Mouse (Mus musculus) retina, adult 2 months (tissue): ENCODE measurements at regions not wholly inside any gene's neighbourhood (a gene's known extent, or its start where the extent isn't known, plus 50 kb on each side); places are given as distances from the start of the nearest gene placed in this dataset.

ENCODE experiments used
- DNase-seq: peaks from one replicate; pipeline ENCODE4 v3.0.0-alpha.2; 2012; ENCODE audit warnings: low read depth, low spot score

DNA sequence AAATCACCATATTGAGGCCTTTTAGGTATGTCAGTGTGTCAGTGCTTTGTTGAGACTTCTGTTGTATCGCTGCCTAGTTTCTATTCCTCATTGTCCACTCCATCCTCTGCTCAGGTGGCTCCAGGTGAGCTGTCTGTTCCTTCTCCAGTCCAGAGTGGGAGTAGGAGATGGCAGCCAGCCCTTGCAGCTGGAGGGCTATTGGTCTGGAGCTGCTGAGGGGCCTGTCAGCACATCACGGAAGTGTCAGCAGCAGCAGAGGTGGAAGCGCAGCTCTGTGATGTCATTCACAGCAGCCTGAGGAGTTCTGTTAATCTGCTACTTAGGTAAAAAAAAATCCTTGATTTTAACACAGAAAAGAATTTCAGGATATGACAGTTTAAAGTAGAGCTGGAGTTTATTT is 126.0 kb upstream of the Adra1b start:
- no peak for DNase-seq

DNA sequence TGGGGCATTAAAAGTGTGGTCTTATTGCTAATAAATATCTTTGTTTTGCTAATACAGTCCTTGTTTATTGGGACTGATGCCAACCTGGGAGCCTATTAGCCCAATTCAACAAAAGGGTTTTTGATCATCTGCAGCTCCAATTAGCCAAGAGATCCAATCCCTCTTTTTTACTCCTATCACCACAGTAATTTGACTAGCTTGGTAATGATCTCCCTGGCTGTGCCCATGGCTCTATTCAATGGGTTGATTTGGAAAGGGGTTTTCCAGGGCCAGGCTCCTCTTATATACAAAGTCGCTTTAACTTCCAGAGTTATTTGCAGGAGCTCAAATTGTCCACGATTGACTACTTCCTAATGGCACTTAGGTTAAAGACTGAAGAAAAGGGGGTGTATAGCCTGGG is 145.1 kb upstream of the Adra1b start:
- DNase-seq = no peak

DNA sequence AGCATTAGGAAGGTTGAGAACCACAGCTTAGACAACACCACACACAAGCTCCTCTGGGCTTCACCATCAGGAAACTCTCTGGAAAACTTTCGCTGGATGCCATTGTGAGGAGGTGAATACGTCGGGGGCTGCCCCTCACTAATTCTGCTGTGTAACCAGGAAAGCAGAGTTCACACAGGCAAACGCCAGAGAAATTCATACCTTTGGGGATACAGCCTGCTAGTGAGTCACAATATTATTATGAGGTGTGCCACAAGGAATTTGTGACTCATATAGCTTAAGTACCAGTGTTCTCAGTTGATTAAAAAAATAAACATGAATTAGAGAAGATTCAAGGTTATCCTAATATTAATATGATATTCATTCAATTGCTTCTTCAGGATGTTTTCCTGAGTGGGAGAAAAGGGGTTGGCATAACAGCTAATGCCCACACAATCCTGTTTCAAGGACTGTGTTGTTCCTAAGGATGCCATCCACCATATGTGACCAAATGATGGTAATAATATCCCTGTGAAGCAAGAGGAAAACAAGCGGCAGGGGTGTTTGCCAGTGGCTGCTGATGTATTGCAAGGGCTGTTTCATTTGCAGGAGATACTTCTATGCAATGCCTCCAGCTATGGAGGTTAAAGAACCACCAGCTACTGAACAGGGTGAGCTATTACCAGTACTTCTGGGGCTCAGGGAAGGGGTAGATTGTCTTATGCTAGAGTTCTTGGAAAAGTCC is 148.4 kb upstream of the Adra1b start:
- DNase-seq = no peak

DNA sequence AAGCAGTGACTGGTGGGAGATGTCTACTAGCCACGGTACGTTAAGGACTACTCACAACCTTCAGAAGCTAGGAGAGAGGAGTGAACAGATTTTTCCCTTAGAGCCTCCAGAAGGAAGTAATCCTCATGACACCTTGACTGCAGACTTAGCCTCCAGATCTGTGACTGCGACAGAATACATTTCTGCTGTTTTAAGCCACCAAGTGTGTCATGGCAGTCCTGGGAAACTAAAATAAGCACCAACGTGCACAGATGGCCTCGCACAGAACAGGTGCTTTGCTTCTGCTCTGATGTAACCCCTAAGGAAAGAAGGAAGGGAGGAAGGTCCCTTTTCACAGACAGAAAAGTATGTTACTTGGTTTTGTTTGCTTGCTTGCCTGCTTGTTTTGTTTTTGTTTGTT is 151.5 kb upstream of the Adra1b start:
- no peak for DNase-seq

DNA sequence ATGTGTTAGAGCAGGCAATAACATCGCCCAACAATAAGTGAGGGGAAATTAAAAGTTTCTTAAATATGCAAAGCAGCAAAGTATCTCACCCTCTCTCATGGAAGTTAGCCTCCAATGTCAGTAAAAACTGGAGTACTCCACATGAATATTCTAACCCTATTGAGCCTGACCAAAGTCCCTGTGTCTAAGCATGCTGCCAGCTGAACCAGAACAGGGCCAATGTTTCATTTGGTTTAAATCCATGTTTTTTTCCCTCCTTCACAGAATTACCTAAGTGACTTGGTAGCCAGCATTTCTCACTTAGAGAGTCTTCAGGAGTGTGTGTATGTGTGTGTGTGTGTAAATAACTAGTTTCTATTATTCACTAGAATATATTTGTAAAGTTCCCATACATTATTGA is 161.4 kb upstream of the Adra1b start:
- DNase-seq = no peak

DNA sequence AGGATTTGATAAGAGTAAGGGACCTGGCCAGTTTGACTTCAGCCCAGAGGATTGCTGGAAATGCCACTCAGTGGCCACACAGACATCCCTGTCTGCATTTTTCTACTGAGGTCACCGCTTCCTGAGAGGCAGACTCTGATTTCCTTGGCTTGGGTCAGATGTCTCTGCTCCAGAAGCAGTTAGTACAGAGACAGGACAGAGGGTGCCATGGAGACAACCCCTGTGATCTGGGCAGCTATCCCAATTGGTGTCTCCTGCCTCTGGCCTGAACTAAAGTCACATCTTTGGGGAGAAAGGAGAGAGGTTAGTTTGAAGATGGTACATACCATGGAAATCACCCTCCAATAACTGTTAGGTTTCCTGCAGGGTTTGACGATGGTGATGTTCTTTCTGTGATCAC is 165.2 kb upstream of the Adra1b start:
- DNase-seq = no peak

DNA sequence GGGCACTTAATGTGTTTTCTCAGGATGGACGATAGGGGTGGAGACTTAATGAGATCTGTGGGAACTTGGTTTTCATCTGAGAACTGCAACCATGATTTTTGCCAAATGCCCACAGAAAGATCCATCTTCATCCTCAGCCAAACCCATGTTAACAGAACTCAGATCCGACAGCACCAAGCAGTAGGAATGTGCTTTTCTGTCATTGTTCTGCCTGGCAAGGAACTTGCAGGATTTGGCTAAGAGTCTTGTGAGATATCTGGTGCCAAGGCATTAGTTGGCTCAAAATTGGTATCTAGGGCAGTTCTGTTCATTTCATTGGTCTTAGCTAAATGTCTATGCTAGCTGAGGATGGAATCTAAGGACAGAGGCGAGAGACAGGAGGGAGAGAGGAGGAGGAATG is 182.7 kb upstream of the Adra1b start:
- DNase-seq = no peak

DNA sequence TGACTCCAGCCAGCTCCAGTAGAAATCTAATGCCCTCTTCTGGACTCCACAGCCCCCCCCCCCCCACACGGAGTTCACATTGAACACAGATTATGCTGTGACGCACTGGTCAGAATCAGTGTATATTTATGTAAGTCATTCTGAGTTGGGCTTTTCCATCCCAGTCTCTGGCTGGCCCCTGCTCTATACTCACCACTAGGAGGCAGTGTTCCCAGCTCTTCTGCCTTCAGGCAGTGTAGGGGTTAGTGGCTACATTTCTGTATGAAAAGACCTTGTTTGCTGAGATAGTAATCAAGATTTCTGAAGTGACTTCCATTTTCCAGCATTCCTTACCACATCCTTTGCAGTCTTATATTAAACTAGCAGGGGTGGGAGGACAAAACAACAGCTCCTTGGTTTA is 185.9 kb upstream of the Adra1b start:
- DNase-seq = no peak

DNA sequence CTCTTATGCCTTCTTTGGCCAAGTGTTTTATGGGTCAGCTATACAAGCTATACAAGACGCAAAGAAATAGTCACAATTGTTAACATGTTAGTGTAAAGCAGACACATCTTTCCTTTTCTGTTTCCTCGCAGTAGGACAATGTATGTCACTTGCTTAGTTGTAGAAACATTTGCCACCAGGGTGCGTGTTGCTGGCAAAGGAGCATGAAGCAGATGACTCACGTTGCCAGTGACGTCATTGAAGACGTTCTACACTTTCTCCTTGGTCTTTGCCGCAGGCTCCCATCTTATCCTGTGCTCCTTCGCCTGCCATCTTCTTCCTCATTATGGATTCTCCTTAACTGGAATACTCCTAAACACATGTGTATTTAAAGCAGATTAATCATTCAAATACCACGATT is 188.5 kb upstream of the Adra1b start:
- no peak for DNase-seq

DNA sequence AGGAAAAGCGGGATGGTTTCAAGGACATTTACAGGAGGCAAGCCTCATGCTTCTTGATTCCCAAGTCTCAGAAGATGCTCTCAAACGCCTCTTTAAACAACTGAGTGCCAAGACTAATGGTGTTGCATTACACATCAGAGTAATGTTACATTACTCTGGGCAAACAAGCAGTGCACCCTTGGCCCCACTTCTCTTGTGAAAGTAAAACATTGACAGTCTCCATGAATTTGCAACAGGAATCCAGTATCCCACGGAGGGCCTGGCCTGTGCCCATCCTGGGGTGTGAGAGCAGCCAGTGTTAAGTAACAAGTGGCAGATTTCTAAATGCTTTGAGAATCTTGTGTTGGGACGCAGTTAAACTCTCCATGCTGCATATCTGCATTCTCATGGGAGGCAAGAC is 194.3 kb upstream of the Adra1b start:
- DNase-seq = no peak

DNA sequence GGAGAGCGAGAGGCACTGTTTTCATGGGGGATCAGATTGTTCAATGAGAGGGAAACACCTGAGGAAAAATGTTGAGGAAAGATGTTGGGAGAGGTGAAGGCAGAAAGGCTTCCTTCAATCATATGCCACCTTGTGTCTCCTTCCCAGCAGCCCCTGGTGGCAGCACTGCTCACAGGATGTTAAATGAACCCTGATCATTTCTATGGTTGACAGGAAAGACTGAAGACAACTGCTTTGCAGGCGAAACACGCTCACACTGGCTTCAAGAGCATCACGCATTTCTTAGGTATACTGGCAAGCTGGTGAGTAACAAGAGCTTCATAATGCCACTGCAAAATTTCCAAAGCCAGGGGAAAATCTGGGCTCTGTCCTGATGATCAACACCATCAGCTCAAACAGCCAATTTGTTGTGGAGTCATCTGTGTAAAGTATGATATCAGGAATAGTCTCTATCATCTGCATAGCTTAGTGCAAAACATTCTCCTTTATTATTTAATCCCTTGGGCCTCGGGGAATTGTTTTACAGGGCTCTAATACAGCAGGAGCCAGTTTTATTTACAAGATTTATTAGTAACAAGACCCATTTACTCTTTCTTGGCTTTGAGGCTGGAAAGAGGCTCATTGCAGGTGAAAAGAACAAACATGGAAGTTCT is 202.3 kb upstream of the Adra1b start:
- no peak for DNase-seq

DNA sequence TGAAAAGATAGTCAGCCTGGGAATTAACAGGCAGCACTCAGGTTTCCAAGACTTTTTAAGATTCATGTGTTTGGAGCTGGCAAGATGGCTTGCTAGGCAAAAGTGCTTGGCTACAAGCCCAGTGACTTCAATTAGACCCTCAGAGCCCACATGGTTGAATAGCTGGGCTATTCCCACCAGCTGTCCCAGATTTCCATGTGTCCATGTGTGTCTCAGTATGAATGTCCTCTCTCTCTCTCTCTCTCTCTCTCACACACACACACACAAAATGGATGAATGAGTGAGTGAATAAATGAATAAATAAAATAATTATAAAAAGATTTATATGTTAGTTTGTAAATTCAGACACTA is 202.8 kb upstream of the Adra1b start:
- DNase-seq = no peak

DNA sequence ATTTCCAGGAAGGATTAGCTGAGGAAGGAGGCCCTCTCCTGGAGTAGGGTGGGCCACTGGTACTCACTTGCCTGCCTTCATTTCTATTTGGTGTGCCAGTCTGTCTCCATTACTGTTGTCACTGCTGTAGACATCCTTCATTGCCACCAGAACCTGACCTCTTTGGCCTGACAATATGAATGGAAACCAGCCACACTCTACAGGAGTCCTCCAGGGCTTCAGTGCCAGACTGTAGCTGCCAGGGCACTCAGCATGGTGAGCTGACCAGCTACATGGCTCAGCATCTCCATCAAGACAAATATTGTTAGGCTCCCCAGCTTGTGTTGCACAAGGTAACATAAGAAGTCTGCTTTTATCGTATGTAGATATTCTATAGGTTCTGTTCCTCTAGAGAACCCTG is 205.2 kb upstream of the Adra1b start:
- DNase-seq = no peak

DNA sequence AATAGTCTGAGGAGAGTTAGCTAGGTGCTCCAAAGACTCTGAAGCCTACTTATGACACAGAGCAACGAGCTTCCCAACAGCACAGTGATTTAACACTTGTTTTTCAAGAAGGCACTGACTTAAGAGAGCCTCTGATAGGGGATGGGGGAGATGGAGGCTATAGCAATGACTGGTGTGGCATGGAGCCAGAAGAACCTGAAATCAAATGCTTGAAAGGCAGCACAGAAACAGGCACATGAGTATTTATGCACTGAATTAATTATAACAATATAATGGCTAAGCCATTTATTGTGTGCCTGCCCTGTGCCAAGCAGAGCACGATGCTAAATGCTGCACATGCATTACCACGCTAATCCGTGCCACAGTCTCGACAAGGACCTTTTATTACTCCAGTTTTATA is 210.5 kb upstream of the Adra1b start:
- no peak for DNase-seq

DNA sequence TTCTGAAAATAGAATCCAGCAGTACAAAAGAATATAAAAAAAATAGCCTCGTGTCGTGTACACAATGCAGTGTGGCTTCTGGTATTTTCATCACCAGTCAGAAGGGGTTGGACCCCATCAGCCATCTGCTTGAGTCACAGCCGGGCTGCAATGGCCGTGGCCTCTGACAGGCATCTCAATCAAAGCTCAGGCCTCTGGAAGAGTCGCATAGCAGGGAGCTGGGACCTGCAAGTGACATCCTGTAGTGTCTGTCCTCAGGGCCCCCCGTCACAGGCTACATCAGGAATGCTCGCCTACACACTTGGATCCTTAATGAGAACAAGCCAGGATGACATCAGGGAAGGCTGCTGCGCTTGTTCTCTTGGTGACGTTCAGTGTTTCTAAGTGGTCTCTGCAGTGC is 226.1 kb upstream of the Adra1b start:
- no peak for DNase-seq

DNA sequence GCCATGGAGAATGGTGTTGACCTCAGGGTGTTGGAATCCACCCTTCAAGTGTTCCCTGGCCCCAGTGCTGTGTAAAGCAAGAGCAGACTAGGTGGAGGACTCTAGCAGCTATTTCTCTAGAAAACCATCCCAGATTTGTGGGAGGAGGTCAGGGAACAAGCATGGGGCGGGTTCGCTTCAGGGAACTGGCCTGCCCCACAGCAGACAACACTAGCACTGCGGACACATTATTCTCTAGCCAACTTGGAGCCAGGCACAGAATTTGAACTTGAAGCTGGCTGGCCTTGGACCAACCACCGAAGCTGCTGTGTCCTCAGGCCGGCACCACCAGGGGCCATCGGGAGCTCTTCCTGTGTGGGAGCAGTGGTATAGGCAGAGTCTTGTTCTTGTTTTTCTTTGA is 227.5 kb upstream of the Adra1b start:
- DNase-seq = no peak

DNA sequence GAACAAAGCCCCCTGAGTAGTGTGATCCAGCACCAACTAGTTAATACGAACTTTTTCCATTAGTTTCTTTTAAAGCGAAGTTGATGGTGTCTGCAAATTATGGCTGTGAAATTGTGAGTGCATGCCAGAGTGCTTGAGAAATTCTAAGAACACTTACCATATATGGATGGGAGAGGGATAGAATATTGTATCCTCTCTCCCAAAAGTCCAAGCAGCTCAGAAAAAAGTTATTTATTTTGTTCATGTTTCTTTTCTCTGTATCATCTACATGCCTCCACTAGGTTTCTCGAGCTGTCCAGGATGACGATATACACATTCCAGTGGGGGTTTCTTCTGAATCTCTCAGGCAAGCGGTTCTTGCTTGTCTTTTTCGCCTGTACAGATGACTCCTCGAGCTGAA is 232.2 kb upstream of the Adra1b start:
- DNase-seq = no peak

DNA sequence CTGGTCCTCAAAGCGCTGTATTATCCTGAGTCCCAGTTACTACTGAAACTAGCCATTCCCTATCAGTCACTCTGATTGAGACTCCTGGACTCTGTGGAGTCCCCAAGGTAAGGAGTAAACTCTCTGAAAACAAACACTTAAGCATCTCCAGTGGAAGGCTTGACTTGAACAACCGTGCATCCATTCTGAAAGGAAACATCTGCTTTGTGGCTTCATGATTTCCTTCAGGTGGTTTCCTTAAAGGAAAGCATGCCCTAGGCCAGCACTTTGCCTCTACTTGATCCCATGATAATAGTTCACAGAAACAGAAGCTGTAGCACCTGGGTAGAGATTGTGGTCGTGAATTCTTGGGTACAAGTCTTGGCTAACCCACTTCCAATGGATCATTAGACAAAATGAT is 235.0 kb upstream of the Adra1b start:
- DNase-seq = no peak

DNA sequence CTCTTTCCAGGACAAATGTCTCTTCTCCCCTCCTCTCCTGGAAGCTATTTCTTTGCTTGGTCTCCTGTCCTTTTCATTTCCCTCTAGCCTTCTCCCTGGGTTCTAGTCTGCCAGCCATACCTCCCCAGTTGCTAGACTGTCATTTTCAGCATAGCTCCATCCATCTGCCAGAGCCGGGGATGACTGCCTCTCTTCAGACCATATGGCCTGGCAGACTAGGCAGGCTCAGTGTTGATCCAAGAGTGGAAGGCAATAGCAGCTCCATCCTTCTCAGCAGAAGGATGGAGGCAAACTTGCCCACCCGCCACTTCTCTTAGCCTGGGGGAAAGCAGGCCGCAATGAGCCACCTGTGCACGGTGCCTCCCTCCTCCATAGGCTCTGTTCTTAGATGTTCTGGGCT is 242.0 kb upstream of the Adra1b start:
- DNase-seq = no peak

DNA sequence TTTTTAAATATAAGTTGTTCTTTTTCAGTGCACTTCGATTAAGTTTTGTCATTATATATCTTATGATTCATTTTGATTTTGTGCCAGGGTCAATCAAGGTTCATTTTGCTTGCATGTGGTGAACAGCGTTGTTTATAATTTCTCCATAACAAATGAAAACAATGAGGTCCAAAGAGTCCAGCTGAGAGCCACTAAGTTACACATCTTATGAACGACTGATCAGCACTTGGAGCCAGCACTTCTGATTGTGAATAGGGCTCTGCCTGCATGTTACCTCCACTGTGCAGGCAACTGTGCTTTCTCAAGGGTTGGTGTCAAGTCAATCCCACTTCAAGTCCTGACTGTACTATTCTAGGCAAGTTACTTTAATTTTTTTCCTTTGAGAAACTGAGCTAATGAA is 243.5 kb upstream of the Adra1b start:
- no peak for DNase-seq

DNA sequence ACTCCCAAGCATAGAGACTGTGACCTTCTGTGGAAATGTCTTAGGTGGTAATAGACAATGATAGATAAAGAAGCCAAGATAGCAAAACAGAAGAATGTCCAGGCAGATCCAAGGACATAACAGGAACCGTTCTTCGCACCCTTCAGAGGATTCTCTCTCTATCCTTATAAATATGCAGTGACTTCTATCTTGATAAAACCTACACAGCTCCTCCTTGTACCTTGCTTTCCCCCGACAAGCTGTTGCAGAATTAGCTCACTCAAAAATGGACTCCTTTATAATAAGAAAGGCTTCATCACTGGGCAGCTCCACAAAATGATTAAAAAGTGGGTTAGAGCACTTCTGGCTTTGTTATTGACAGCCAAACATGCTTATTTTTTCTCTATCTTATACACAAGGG is 245.4 kb upstream of the Adra1b start:
- no peak for DNase-seq

DNA sequence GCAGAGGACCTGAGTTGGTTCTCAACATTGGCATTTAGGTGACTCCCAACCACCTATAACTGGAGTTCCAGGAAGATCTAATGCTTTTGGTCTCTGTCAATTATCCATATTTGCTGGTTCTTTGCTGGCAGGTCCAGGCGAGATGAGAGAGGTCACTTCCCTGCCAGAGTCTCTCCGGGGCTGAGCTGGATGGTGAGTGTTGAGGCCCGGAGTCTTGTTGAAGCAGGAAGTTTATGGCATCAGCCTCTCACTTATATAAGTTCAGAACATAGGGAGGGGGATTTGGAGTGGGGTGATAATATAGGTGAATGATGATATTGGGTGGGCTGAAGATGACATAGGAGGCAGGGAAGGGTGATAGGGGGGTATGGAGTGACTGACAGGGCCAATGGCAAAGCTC is 246.3 kb upstream of the Il12b start:
- no peak for DNase-seq

DNA sequence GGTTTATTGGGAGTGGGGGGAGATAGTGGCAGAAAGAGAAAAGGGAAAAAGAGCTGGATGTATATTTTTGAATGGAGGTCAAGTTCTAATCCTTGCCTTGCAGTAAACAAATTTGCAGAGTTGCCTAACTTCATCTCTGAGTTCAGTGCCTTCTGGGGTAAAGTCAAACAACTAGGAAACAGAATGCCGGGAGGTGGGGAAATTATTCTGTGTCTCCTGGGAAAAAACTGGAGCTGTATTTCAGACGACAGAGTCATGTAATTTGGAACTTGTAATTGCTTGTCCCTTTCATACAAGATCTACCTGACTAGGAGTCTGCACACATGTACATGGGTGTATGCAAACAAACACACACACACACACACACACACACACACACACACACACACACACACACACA is 244.3 kb upstream of the Il12b start:
- no peak for DNase-seq

DNA sequence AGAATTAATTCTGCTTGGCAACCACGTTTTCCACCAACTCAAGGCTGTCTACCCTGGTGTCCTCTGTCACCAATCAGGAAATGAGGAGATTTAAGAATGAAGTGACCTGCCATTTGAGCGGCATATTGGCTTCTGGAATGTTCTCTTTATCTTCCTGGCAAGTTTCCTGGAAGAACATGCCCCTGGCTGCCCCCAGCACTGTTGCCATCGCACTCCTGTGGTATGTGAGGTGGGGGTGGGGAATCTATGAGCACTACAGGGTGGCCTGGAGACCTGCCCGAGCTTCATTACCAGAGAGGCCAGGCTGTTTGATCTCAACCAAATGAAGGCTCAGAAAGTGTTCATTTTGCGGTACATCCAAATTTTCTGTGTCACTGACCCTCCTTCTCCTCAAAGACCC is 243.8 kb upstream of the Il12b start:
- no peak for DNase-seq
